Mouse (Mus musculus): Measurements from ENCODE around the gene Bnc2.

Bnc2 gene

DNA sequence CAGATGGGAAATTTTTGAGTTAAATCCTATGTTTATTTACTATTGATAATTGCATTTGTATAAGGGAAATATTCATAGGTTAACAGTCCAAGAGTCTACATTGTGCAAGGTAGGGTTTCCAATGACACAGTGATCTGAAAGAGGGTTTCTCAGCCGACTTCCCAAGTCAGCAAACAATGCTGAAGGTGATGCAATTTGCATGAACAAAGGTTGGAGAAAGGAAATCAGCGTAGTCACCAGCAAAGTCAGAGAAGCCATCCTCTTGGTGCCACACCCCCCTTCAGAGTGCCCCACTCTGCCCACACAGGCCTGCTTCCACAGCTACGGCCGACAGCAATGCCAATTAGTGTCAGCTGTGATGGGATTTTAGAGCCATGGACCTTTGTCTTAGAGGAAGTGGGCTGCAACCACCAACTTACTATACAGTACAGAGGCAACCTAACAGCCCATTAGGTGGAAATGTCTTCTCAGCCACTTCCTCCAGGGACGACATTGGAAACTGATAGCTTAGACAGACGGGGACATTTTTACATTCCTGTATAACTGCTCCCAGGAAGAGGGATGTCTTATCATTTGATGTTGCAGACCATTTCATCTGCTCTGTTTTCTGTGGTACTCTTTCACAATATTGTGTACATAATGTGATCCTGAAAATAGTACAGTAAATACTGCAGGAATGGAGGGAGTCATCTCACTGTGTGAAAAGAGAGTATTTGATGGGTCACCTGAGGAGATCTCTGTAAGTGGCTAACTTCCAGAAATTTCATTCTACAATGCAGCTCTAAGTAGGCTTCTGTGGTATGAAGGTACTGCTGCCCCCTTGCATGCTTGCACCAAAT, 243.2 kb downstream of the Bnc2 start:
- no peak for DNase-seq (ENCODE audit: low read depth)

DNA sequence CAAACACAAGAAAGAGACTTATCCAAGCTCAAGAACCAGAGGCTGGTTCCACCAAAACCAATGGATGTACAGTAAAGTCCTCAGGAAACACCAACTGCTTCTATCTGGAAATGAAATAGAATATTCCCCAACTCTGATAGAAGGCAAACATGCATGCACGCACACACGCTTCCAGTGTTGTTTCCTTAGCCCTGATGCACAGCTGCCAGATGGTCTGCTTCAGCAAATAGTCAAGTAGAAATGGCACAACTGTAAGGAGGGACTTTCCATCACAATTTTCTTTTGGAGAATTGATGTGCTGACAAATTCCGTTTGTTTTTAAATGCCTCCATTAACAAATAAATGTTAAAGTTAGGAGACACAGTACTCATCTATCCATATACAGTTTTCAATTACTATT, 247.1 kb downstream of the Bnc2 start:
- no peak for DNase-seq (ENCODE audit: low read depth)

DNA sequence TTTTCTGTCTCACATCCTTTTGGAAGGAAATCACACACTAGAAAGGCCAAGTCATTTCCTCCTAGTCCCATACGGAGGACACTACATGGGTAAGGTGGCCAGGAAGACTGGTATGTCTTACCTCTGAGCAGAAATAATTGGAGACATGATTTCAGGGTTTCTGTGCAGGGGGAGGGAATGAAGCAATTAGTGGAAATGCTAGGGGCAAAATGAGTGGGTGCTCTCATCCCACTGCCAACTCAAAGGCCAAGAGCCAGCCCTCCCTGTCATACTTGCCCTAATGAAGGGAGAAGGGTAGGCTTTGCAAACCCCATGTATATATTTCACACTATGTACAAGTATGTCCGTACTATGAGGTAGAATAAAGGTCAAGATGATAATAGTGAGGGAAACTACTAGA, 263.6 kb downstream of the Bnc2 start:
- DNase-seq (ENCODE audit: low read depth) = no peak

DNA sequence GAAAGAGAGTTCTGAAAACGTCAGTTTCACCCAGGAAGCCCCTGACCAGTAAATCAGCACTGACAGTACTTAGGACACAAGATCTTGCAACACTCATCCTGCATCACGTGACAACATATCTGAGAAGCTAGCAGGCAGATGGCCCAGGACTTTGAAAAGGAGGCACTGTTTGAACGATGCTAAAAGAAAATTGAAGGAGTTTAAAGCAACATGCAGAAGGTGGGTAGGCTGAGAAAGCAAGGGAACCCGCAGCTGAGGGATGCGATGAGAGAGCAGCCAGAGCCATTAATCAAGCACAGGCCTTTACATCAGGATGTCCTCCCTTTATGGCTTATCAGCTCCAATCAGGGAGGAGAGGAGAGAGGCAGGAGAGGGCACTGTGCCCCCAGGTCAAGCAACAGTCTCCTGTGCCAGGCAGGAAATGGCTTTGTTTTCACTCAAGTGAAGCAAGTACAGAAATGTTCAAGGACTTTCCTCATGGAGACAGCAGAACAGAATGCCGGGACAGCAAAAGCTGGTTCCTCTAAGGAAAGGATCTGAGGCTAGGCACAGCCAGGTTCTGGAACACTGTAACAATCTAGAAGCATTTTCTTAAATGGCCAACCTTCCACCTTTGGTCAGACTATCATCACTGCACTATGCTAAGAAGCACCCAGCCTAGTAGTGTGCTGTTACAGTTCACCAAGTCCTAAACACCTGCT, 267.6 kb downstream of the Bnc2 start:
- no peak for DNase-seq (ENCODE audit: low read depth)

DNA sequence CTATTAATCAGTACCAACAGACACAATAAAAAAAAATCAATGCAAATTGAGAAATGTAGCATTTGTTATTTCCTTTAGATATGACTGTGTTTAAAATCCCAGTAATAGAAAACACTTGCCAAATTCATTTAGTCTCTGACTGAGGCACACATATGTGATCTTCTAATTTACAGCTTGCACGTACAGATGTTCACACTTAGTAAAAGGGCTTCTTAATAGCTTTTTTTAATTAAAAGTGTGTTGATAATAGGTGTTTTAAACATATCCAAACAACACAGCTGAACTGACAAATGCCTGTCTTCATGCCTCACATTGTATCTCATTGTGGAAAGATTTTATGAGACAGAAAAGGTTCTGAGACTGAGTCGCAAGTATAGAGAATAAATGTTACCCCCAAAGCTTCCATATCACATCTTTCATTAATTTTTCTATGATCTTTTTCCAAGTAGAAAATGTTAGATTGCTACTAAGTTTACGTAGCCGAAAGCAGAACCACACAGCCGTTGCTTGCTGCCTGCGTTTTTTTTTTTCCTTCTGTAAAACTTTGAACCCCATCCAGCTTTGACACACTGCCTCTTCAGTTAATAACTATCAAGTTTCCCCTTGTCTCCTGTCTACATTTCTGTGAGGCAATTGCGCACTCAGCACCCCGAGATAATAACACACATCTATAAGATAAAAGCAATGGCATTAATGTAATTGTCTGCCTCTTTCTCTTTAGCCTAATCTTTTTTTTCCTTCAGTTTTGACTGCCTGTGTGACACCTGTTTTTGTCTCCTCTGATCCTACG, 271.5 kb downstream of the Bnc2 start:
- no peak for DNase-seq (ENCODE audit: low read depth)

DNA sequence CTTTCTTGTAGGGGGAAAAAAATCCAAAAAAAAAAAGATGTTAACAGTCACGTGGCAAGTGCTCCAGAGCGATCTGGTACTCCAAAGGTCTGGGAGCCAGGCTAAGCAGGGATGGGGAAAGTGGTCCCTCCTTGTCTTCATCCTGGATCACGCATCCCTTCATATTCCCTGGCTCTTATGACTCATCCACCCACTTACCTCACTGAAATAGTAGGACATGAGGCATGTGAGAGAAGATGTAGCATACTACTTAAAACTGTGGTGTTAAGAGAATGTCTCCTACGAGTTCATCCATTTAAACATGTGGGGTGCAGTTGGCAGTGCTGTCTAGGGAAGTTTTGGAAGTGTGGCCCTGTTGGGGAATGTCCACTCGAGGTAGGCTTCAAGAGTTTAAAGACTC, 286.1 kb downstream of the Bnc2 start:
- DNase-seq (ENCODE audit: low read depth) = no peak

DNA sequence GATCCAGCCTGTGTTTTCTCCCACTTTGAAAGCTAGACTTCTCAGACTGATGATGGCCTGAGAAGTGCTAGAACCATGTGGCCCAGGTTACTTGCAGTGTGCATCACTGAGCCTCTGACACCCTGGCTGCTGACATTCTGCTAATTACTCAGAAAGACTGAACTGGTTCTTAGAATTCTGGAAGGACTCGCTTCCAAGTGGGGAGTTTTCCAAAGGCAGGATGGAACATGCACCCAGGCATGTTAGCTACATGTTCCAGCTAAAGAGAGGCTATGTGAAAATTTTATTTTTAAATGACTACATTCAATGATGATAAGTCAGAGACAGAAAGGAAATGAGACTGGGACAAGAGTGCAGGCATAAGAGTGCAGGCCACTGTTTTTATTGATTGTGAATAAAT, 289.9 kb downstream of the Bnc2 start:
- DNase-seq (ENCODE audit: low read depth) = no peak

DNA sequence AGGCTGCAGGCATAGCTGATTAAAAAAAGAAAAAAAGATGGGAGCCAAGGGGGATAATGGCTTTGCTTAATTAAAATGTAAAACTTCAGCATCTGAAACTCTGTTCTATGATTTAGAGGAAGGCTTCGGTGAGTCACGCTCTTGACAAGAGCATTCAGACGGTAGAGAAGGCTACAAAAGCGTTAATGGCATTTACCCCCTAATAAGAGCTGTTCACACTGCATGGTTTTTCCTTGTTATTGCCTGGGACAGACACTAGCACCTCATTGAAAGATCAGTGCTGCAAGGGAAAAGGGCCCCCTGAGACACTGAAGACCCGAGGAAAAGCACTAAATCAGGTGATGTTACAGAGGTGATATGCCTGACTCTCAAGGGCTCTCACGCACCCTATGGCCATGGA, 295.8 kb downstream of the Bnc2 start:
- DNase-seq (ENCODE audit: low read depth) = no peak

DNA sequence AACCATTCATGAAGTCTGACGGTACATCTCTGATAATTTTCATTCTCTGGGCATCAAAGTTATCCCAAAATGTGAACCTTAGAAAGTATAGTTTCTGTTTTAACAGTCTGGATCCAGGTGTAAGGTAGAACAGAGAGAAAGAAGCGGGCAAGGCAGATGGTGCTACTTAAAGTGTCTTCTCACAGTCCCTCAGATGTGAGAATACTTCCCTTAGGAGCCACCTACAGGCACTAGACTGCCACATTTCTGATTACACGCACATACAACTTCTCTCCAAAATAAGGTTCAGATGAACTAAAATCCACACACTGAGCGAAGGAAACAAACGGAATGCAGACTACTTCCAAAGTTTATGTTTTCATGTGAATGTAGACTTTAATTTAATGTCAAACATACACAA, 297.6 kb downstream of the Bnc2 start:
- no peak for DNase-seq (ENCODE audit: low read depth)

DNA sequence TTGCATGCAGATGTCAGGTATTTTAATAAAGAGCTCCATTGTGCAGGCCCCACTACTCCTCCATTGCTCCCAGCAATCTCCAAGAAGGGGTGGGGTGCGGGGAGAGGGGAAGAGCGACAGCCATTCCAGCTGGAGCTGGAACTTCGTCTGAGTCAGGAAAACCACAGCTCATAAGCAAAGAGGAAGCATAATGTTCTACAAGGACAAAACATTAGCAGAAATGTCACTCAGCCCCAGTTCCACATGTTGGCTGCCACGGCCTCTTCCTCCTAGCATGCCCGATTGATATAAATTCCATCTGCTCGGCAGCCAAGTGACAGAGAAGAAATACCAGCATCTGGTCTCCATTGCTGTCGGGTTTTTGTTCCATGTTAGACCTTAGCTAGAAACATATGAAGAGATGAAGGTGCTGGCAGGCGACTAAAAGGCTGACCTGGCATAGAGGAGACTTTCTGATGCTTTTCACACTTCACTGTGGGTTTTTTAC, 312.7 kb downstream of the Bnc2 start:
- DNase-seq (ENCODE audit: low read depth) = no peak

DNA sequence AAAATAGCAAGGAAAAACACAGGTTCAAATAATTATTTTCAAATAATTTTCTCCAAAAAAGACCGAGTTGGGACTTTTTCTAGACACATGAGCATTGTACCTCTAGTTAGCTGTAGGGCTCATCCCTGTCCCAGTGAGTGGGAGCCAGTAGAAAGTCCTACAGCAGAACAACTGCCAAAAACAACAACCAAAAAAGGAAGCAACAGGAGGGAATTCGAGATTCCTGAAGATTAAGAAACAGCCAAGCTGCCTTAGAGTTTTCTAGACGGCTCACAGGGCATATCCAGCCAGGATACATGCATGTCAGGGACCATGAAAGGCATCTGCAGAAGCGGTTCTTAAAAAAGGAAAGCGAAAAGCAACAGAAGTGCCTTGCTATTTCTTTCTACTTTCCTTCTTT, 313.9 kb downstream of the Bnc2 start:
- no peak for DNase-seq (ENCODE audit: low read depth)

DNA sequence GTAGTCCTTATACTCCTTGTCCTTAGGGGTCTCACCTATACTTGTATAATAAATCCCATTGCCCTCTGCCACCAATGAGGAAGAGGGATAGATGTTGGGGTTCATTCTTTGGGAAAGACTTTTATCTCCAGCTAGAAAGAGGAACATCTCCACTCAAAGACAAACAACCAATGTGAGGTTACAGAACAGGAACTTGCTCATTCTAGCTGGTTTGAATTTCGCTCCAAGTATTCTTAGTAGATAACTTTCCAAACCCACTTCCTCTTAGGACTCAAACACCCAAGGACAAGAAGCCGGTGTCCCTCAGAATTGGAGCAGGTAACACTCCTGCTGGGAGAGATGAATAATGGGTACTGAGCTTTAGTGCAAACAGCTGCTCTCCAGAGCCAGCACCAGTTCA, 315.1 kb downstream of the Bnc2 start:
- DNase-seq (ENCODE audit: low read depth) = no peak

DNA sequence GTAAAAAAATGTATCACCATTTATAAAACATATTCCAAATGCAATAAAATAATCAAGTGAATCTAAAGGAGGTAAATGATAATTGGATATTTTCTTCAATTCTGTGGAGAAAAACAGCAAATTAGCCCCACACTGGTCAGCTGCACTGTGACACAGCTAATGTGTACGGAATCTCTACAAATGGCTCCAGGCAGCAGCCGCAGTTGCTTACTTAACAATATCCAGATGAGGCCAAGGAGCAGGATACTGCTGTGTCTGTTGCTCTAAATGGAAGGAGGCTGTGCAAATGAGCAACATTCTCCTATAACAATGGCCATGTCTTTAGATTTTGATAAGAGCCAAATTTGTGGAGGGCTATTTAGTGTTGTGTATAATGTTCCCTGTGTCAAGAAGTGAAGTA, 316.9 kb downstream of the Bnc2 start:
- DNase-seq (ENCODE audit: low read depth) = no peak

DNA sequence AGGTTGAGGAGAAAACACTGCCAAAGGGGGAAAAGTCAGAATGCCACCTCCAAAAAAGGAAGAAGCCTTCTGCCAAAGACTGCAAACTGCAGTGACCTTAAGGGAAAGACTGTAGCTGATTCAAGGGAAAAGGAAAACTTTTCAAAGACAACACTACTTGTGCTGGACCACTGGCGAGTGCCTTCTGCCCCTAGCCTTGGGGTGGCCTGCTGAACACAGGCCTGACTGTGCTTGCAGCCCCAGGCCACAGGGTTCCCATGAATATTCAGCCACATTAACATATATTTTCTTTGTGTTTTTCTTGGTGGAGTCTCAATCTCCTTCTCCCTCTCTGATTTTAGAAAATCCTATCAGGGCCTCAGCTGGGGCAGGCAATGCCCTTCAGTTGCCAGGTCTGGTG, 317.7 kb downstream of the Bnc2 start:
- no peak for DNase-seq (ENCODE audit: low read depth)

DNA sequence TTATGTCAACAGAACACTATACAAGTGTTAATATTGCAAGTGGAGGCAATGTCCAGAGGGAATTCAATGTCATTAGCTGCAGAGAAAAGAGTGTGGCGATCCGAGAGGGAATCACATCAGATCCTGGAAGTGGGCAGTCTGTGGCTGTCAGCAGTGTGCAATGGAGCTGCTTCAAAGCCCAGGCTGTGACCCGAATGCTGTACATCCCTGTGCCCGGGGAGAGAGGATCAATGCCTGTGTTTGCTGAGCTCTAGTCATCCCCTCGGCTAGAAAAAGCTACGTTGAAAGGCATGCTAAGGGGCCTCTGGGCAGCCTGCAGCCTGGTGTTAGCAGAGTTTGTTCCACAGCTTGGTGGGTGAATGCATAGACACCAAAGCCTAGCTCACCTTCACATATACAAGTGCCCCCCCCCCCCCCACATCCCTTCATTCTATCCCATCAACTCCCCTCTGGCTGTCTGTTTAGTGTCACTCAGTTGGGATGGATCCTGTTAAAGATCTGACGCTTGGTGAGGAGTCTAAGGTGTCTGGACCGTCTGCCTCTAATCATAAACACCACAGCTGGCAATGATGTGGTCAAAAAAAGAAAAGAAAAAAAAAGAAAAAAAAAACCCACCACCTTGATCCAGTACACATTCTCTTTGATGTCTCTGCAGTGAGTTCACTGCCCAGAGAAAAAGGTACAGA, 318.5 kb downstream of the Bnc2 start:
- no peak for DNase-seq (ENCODE audit: low read depth)

DNA sequence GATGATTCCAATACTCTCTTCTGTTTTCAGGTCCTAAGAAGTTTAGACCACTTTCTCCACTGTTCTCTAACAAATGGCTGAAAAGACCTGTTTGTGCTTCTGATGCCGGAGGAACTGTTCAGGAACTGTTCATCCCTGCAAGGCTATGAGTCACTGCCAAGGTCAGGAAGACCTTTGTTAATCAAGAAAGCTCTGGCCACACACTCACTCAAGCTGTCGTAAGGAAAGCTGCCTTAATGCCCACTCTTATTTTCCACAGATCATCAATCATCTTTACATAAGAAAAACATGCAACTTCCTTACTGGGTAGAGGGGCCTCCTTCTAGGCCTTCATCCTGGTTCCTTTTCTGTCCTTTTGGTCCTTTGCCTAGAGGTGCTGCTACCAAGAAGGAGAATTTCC, 322.4 kb downstream of the Bnc2 start:
- no peak for DNase-seq (ENCODE audit: low read depth)

DNA sequence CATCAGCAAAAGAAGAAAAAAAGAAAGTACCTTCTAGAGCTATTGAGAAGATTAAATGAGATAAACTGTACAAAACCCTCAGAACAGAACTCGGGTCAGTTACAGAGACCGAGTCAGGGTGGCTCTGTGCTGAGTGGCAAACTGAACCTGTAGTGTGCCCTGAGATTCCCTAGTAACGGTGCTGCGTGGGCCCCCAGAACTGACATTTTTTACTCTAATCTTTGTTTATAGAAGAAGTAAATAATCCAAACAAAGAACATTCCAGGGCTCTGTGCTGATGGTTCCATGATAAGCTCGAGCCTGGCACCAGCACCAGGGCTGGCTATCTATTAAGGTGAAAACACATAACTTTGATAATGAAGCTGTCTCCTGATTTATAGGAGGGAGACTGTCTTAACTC, 325.5 kb downstream of the Bnc2 start:
- DNase-seq (ENCODE audit: low read depth) = no peak

DNA sequence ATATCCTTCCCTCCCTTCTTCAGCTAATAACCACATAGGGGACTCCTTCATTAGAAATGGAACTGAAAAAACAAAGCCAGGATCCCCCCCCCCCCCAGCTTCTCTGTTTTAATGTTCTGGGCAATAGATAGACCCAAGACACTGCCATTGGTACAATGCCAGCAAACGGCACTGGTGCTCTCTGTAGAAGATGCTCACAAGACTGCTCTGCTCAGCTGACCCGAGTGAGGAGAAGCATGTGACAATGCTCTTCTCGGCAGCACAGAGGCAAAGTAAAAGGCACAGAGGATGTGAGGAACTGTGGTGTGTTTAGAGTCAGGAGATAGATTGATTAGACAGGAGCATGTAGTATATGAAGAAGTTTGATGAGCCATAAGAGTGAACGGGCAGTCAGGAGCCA, 335.9 kb downstream of the Bnc2 start:
- DNase-seq (ENCODE audit: low read depth) = no peak

DNA sequence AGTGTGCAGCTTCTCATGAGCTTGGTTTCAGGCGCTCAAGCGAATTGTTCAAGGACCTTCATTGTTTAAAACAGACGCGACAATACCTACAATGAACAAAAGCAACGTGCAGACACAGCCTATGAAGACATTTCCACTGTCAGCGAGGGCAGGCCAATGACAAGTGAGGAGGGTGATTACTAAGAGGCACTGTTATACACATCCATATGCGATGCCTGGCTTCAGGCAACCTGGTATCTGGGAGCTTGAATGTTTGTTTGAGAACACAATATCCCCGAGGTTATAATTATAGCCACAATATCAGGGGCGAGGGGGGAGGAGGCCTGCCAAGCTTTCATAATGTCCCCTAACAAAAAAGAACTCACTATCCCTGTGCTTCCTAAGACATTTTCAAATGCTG, 343.1 kb downstream of the Bnc2 start:
- no peak for DNase-seq (ENCODE audit: low read depth)

DNA sequence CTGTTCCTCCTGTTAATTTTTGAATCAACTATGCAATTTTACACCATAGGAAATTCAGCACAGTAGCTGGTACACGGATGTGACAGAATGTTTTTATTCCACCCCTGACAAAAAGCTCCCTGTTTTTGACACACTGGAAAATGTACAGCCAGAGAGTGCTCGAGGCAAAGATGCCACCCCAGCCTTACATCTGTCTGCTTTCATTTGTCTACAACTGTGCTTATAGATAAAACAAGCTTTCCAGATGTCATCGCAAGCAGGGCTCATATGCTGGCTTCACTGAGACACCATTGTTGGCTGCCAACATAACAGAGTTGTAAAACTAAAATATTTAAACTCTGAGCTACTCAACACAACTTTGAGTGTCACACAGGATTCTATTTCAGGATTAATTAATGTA, 343.6 kb downstream of the Bnc2 start:
- DNase-seq (ENCODE audit: low read depth) = no peak

DNA sequence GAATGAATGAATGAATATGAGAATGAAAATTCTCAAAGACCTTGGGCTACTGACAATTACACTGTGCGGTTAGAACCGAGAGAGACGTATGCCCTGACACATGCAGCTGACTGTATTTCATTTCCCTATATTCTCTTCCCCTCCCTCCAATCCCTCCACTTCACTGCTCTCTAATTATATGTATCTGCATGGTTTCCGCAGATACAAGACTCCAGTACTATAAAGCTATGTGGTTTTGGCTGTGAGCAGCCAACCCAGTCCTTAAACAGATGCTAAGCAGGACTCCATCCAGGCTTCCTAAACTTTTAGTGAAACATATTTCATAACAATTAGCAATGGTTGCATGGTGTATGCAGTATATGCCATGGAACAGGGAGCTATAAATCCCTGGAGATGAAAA, 344.6 kb downstream of the Bnc2 start:
- no peak for DNase-seq (ENCODE audit: low read depth)

DNA sequence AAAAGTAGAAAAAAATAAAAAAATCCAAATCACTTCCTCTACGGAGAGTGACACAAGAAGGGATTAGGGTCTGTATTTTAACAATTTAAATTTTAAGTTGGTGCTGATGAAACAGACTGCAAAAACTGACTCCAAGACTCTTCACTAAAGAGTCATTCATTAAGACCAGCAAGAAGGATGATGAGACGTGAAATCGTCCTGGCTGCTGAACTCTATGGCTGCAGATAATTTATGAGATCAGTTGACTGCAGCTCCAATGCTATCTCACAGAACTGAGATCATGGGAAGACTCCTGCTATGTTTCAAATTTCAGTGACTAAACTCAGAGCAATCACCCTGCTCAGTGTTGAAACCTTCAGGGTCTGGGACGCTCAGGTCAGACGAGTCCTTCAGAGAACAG, 345.4 kb downstream of the Bnc2 start:
- DNase-seq (ENCODE audit: low read depth) = no peak

All from c-Kit-positive CD71-positive TER-119-negative erythroid progenitor cells, embryonic 14.5 days (primary cell).